Mouse (Mus musculus) liver, embryonic 14.5 days (tissue): ENCODE data around the gene Cabp1. TPM values are rescaled to one million over a fixed set of nuclear protein-coding genes. Genes with fewer than 3 reads are reported as not detected.

ENCODE experiments used
- ATAC-seq: fragments of 200-750 bp; cut with Nextera tagmentation; 2 replicates; pipeline ENCODE4 v1.8.0; 2017; ENCODE audit warnings: moderate number of reproducible peaks, mild to moderate bottlenecking, moderate library complexity; ENCODE audit not compliant: insufficient read depth
- DNase-seq, 3 experiments: peaks; one replicate each; pipeline ENCODE4 v3.0.0-alpha.2; 2012 to 2013; ENCODE audit warnings: low read depth in 3 of 3, low spot score in 3 of 3
- H3K27ac ChIP-seq: fragments of 300-500 bp; sonication (generic); 2 replicates; pipeline ENCODE4 v1.5.1; 2014; ENCODE audit warnings: moderate library complexity, mild to moderate bottlenecking, control low read depth, inconsistent platforms
- H3K27me3 ChIP-seq: fragments of 300-500 bp; sonication (generic); 2 replicates; pipeline ENCODE4 v1.6.1; 2014; ENCODE audit warnings: mild to moderate bottlenecking, low read length, moderate library complexity; ENCODE audit not compliant: control insufficient read depth, insufficient read depth
- H3K36me3 ChIP-seq: fragments of 300-500 bp; sonication (generic); replicated peaks from 2 replicates; pipeline ENCODE4 v1.6.1; 2014; ENCODE audit warnings: low read depth; ENCODE audit not compliant: control insufficient read depth, insufficient read depth
- H3K4me1 ChIP-seq, 2 experiments: fragments of 200-500 bp in 1 of 2; fragments of 300-500 bp in 1 of 2; sonication (generic) in 1 of 2; replicated peaks; 2 replicates each; pipeline ENCODE4 v1.6.1; 2012 to 2014; ENCODE audit warnings: antibody characterized with exemption in 1 of 2, inconsistent platforms in 1 of 2, low read length in 1 of 2; ENCODE audit not compliant: control insufficient read depth in 2 of 2, insufficient read depth in 2 of 2
- H3K4me2 ChIP-seq: fragments of 300-500 bp; sonication (generic); 2 replicates; pipeline ENCODE4 v1.6.1; 2014; ENCODE audit warnings: low read depth, mild to moderate bottlenecking, control low read depth, moderate library complexity
- H3K4me3 ChIP-seq, 2 experiments: fragments of 200-500 bp in 1 of 2; fragments of 300-500 bp in 1 of 2; sonication (generic) in 1 of 2; 2 replicates each; pipeline ENCODE4 v1.5.1; 2012 to 2014; ENCODE audit warnings: low read depth in 2 of 2, low read length in 2 of 2, mild to moderate bottlenecking in 2 of 2, control low read depth in 1 of 2, inconsistent platforms in 1 of 2, moderate library complexity in 1 of 2; ENCODE audit not compliant: insufficient read depth in 1 of 2
- H3K9ac ChIP-seq: fragments of 300-500 bp; sonication (generic); replicated peaks from 2 replicates; pipeline ENCODE4 v1.6.1; 2014; ENCODE audit warnings: mild to moderate bottlenecking, control low read depth, moderate library complexity
- H3K9me3 ChIP-seq: fragments of 300-500 bp; sonication (generic); 2 replicates; pipeline ENCODE4 v1.6.1; 2016; ENCODE audit warnings: low read length, mixed read lengths; ENCODE audit not compliant: control insufficient read depth
- CTCF ChIP-seq: IDR thresholded peaks from 2 replicates; pipeline ENCODE4 v1.5.1; 2016; ENCODE audit warnings: antibody characterized with exemption, low read depth, control low read depth
- EP300 ChIP-seq: IDR thresholded peaks from 2 replicates; pipeline ENCODE4 v1.6.1; 2016; ENCODE audit warnings: antibody characterized with exemption, low read depth
- WGBS: fragments of 180-500 bp; shearing (Covaris S2); extraction: QIAGEN DNeasy Blood & Tissue Kit; methylation state at CpG from one replicate; pipeline ENCODE4 v1.1.7; 2014; ENCODE audit not compliant: insufficient replicate concordance; 5-methylcytosine and 5-hydroxymethylcytosine counted together
- polyA plus RNA-seq, 2 experiments: library from polyadenylated mRNA; depleted of rRNA in 1 of 2; stranded (reverse) in 1 of 2; unstranded in 1 of 2; fragments of >200 nt; fragmentation: Nextera tagmentation in 1 of 2; extraction: Ambion mirVana in 1 of 2; gene quantifications; 2 replicates each; pipeline versions ENCODE4 v1.2.1 to v1.2.3; 2012 to 2014

The Cabp1 gene
- polyA plus RNA-seq, 2 experiments = 0.13 to 0.14 TPM

DNA sequence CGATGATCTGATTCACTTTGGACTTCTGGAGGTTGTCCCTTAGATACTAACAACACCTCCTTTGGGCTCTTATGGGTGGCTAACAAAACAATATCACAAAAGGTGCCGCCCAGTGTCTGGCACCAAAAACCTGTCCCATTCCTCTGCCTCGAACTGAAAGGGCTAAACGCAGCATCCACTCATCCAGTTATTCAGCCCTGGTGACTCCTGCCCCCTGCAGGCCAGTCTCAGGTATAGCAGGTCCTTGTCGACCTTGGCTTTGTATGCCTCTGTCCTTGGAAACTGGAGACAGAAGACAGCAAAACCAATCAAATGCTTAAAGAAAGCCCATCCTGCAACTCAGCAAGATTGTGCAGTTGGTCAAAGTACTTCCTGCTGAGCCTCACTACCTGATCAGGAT lies 5.4 kb downstream of the Cabp1 start:
- WGBS = 41% methylated on average over 5 of the region's 5 CpGs
- Histone ChIP-seq H3K4me3 (no peak overlapping the region), H3K4me2 (no peak overlapping the region), H3K27me3 (peaks cover 58% of the 10 kb centered on the region), H3K4me1 (peaks cover 0 to 3% of the 10 kb centered on the region in 2 experiments; a peak in 2 of 4 replicates), H3K27ac (no peak overlapping the region), H3K9me3 (no peaks in the 10 kb centered on the region), H3K36me3 (no peaks in the 10 kb centered on the region), H3K9ac (no peak overlapping the region)
- ATAC-seq (no peak), DNase-seq (no peak)
- TF ChIP-seq CTCF = peak; percentile 93
- no peak for TF ChIP-seq EP300

DNA sequence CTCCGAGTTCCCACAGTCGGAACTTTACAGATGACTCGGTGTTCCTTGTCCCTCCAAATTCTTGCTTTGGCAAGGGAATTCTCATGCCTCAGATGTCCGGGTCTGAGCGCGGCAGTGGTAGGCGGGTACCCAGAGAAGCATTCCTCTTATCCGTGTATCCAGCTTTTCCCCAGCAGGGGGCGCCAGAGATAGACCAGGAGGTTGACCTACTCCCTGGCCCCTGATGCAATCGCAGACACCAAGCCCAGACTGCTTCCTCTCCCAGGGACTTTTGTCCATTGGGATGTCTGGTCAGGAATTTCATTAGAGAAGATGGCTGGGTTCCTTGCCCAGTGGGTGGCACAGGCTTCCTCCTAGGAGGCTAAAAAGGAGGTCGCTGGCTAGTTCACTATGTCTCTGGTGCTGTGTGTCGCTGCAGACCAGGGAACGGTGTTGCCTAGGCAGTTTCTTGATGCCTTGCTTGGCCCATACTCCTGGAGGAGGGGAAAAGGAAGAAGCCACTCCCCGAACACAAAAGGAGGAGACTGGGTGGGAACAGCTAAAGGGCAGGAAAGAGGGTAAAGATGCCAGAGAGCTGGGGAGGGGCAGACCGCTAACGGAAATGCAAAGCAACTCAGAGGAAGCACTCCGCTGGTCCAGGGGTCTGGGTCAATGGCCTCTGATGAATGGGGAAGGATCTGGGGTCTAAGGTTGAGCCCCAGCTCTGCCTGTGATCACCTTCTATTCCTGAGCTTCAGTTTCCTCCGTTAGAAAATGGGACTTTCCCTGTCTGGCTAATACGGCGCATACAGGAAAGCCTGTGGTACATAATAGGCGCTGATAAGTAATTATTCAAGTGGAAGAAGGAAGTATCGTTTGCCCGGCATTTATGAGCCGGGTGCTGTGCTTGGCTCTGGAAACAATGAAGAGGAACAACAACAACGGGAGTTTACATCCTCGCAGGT lies 6.7 kb downstream of the Cabp1 start:
- peaks cover 44% of the 10 kb centered on the region for H3K27me3 ChIP-seq
- H3K4me1 ChIP-seq = peaks cover 0 to 3% of the 10 kb centered on the region in 2 experiments; a peak in 2 of 4 replicates
- no peaks in the 10 kb centered on the region for H3K36me3 ChIP-seq
- DNase-seq = peak; percentile 66 to 68 (median 66)
- no peaks in the 10 kb centered on the region for H3K9me3 ChIP-seq
- ATAC-seq = peak; percentile 71
- peak overlapping the region; percentile 33 for H3K4me2 ChIP-seq
- TF ChIP-seq CTCF (peak; percentile 95), EP300 (no peak)
- no peak overlapping the region for H3K27ac ChIP-seq
- WGBS = 4% methylated on average over 26 of the region's 26 CpGs
- H3K4me3 ChIP-seq = 0 out of 4 replicates have a peak overlapping the region, but pooled peaks of 1 of the 2 experiments have one; percentile 1
- H3K9ac ChIP-seq = no peak overlapping the region

DNA sequence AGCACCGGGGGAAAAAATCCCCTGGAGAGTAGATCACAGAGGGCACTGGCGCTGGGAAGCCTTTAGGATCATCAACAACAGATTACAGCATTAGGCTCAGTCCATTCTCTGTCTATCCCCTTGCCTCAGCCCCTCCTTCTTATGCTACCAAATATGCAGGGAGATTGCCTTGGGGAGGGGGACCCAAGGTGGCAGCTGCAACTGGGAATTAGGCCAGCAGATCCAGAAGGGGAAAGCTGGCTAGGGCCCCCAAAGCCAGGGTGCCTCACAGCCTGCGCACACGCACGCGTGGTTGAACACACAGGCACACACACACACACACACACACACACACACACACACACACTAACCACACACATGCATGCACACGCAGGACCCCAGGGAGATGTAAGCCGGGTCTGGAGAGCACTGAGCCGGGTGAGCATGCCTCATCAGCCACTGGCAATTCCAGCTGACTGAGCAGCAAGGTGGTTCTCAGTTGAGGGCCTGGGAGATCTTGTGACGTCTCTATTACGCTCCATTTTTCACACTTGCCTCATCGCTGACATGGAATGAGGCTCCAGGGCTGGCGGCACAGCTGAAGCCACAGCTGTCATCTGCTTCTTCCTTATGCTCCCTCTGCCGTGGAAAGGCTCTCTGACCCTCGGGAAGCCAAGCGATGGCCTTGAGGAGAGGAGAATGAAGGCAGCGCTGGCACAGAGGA lies 7.7 kb downstream of the Cabp1 start:
- TF ChIP-seq CTCF (no peak), EP300 (no peak)
- DNase-seq (no peak), ATAC-seq (no peak)
- H3K9ac ChIP-seq = no peak overlapping the region
- no peak overlapping the region for H3K27ac ChIP-seq
- H3K4me3 ChIP-seq = no peak overlapping the region
- WGBS = 47% methylated on average over 17 of the region's 17 CpGs
- peak overlapping the region; percentile 24; the same call in 1 of the 2 replicates for H3K4me2 ChIP-seq
- H3K36me3 ChIP-seq = no peaks in the 10 kb centered on the region
- no peaks in the 10 kb centered on the region for H3K9me3 ChIP-seq
- H3K27me3 ChIP-seq = peaks cover 35% of the 10 kb centered on the region
- peaks cover 0 to 3% of the 10 kb centered on the region in 2 experiments; a peak in 2 of 4 replicates for H3K4me1 ChIP-seq

DNA sequence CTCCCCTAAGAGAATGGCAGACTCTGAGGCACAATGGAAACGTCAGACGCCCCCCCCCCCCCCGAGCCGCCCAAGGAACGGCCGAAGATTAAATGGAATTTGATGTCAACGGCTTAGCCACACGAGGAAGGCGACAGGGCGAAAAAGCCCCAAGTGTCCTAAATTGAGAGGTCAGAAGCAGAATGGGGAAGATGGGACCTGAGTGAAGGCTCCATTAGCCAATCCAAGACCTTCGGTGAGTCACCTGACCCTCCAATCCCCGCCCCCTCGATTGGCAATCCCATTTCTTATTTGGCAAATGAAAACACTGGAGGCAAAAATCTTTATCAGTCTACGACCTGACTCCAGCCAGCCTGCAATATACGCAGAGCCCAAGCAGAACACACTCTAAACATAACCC lies 9.5 kb downstream of the Cabp1 start:
- H3K4me2 ChIP-seq = no peak overlapping the region
- H3K36me3 ChIP-seq = no peaks in the 10 kb centered on the region
- no peak for TF ChIP-seq CTCF
- no peak for TF ChIP-seq EP300
- H3K9me3 ChIP-seq = no peaks in the 10 kb centered on the region
- DNase-seq (no peak), ATAC-seq (no peak)
- no peak overlapping the region for H3K9ac ChIP-seq
- no peak overlapping the region for H3K27ac ChIP-seq
- WGBS = 28% methylated on average over 15 of the region's 15 CpGs
- no peak overlapping the region for H3K4me3 ChIP-seq
- peaks cover 18% of the 10 kb centered on the region for H3K27me3 ChIP-seq
- H3K4me1 ChIP-seq = peaks cover 0 to 3% of the 10 kb centered on the region in 2 experiments; a peak in 2 of 4 replicates

DNA sequence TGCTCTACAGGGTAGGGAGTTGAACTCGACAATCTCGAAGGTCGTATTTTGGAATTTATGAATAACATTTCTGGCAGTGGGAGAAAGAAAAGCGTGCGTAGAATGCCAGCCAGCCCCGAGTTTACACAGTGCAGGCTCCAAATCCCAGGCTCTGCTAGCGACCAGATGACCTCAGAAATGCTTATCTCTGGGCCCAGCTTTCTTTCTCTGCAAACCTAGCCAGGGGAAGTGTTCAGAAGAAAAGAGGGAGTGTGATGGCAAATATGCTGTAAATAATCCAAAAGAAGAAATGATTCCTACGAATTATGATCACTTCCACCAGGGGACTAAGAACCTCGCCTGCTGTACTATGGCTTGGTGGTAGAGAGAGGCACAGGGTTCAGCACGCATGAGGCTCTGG lies 10.7 kb downstream of the Cabp1 start:
- H3K4me1 ChIP-seq = peaks cover 0 to 3% of the 10 kb centered on the region in 2 experiments; a peak in 2 of 4 replicates

More for the DNA sequence above, 10.7 kb downstream of the Cabp1 start:
- TF ChIP-seq CTCF (no peak), EP300 (no peak)
- no peak overlapping the region for H3K4me2 ChIP-seq
- DNase-seq (no peak), ATAC-seq (no peak)
- H3K9ac ChIP-seq = no peak overlapping the region
- H3K27me3 ChIP-seq = peaks cover 15% of the 10 kb centered on the region
- 29% methylated on average over 10 of the region's 10 CpGs for WGBS
- H3K4me3 ChIP-seq = no peak overlapping the region
- H3K27ac ChIP-seq = no peak overlapping the region
- H3K9me3 ChIP-seq = no peaks in the 10 kb centered on the region
- no peaks in the 10 kb centered on the region for H3K36me3 ChIP-seq
